Mouse (Mus musculus): ENCODE measurements at regions not wholly inside any gene's neighbourhood (a gene's known extent, or its start where the extent isn't known, plus 50 kb on each side); places are given as distances from the start of the nearest gene placed in this dataset.

GRCm38 (mm10) chr10:46905337-46905736, 1327.7 kb downstream of the Hace1 start:
- no peaks in the 10 kb centered on the region for H3K36me3 ChIP-seq (ENCODE audit: control insufficient read depth, insufficient read depth, low read length, poor library complexity, severe bottlenecking)
- no peak overlapping the region for H3K9ac ChIP-seq (ENCODE audit: insufficient read depth, low read depth, low read length, poor library complexity, severe bottlenecking)
- in situ Hi-C loops (cut with MboI; ENCODE audit: low sequenced_read_pairs in 2 of 2, unreplicated experiment in 2 of 2) = no loop called here
- H3K4me3 ChIP-seq (ENCODE audit: insufficient read depth in 1 of 2, low read depth in 1 of 2, low read length in 2 of 2, poor library complexity in 1 of 2, severe bottlenecking in 1 of 2) = no peak overlapping the region
- no peak overlapping the region for H3K27ac ChIP-seq (ENCODE audit: insufficient read depth, low read depth, low read length, poor library complexity, severe bottlenecking)
- no peak for DNase-seq (ENCODE audit: low read depth, low spot score)
- no peaks in the 10 kb centered on the region for H3K4me1 ChIP-seq (ENCODE audit: control insufficient read depth in 2 of 2, insufficient read depth in 2 of 2, low read length in 2 of 2, poor library complexity in 1 of 2)
- TF ChIP-seq ZNF384 (IDR thresholded peaks at IDR 0.05; ENCODE audit: low read depth, low read length) = no peak
- no peak for TF ChIP-seq ZC3H11A (IDR thresholded peaks at IDR 0.05; ENCODE audit: borderline replicate concordance, low read depth, low read length)
- TF ChIP-seq HCFC1 (IDR thresholded peaks at IDR 0.05; ENCODE audit: borderline replicate concordance, insufficient read depth, low read length) = no peak
- no peak for TF ChIP-seq CHD2 (IDR thresholded peaks at IDR 0.05; ENCODE audit: low read depth, low read length)
- no peak for TF ChIP-seq MAFK (IDR thresholded peaks at IDR 0.05; ENCODE audit: insufficient read depth, low read depth, low read length)
- H3K9me3 ChIP-seq (ENCODE audit: control insufficient read depth, insufficient read depth, low read depth, low read length) = no peaks in the 10 kb centered on the region

- peak overlapping the region; percentile 31; the same call in 1 of the 2 replicates for H3K27ac ChIP-seq (ENCODE audit: insufficient read depth, low read depth, low read length, poor library complexity, severe bottlenecking)
- in situ Hi-C loops (cut with MboI; ENCODE audit: low sequenced_read_pairs in 2 of 2, unreplicated experiment in 2 of 2) = no loop called here
- no peaks in the 10 kb centered on the region for H3K9me3 ChIP-seq (ENCODE audit: control insufficient read depth, insufficient read depth, low read depth, low read length)
- no peak overlapping the region for H3K9ac ChIP-seq (ENCODE audit: insufficient read depth, low read depth, low read length, poor library complexity, severe bottlenecking)
- no peaks in the 10 kb centered on the region for H3K36me3 ChIP-seq (ENCODE audit: control insufficient read depth, insufficient read depth, low read length, poor library complexity, severe bottlenecking)
- no peak overlapping the region for H3K4me3 ChIP-seq (ENCODE audit: insufficient read depth in 1 of 2, low read depth in 1 of 2, low read length in 2 of 2, poor library complexity in 1 of 2, severe bottlenecking in 1 of 2)
- no peak for TF ChIP-seq HCFC1 (IDR thresholded peaks at IDR 0.05; ENCODE audit: borderline replicate concordance, insufficient read depth, low read length)
- no peak for TF ChIP-seq ZNF384 (IDR thresholded peaks at IDR 0.05; ENCODE audit: low read depth, low read length)
- no peak for TF ChIP-seq CHD2 (IDR thresholded peaks at IDR 0.05; ENCODE audit: low read depth, low read length)
- no peak for TF ChIP-seq MAFK (IDR thresholded peaks at IDR 0.05; ENCODE audit: insufficient read depth, low read depth, low read length)
- TF ChIP-seq ZC3H11A (IDR thresholded peaks at IDR 0.05; ENCODE audit: borderline replicate concordance, low read depth, low read length) = no peak
- H3K4me1 ChIP-seq (ENCODE audit: control insufficient read depth in 2 of 2, insufficient read depth in 2 of 2, low read length in 2 of 2, poor library complexity in 1 of 2) = peaks cover 0 to 3% of the 10 kb centered on the region in 2 experiments; a peak in 1 of 4 replicates
- peak; percentile 15 for DNase-seq (ENCODE audit: low read depth, low spot score)
These were observed 1345.0 kb downstream of the Hace1 start for GRCm38 (mm10) chr10:46922527-46923200.

- no peak for DNase-seq (ENCODE audit: low read depth, low spot score)
- Histone ChIP-seq H3K36me3 (ENCODE audit: control insufficient read depth, insufficient read depth, low read length, poor library complexity, severe bottlenecking) (no peaks in the 10 kb centered on the region), H3K9me3 (ENCODE audit: control insufficient read depth, insufficient read depth, low read depth, low read length) (no peaks in the 10 kb centered on the region), H3K27ac (ENCODE audit: insufficient read depth, low read depth, low read length, poor library complexity, severe bottlenecking) (no peak overlapping the region), H3K9ac (ENCODE audit: insufficient read depth, low read depth, low read length, poor library complexity, severe bottlenecking) (no peak overlapping the region), H3K4me1 (ENCODE audit: control insufficient read depth in 2 of 2, insufficient read depth in 2 of 2, low read length in 2 of 2, poor library complexity in 1 of 2) (no peaks in the 10 kb centered on the region), H3K4me3 (ENCODE audit: insufficient read depth in 1 of 2, low read depth in 1 of 2, low read length in 2 of 2, poor library complexity in 1 of 2, severe bottlenecking in 1 of 2) (no peak overlapping the region)
- in situ Hi-C loops (cut with MboI; ENCODE audit: low sequenced_read_pairs in 2 of 2, unreplicated experiment in 2 of 2) = no loop called here
- TF ChIP-seq ZC3H11A (IDR thresholded peaks at IDR 0.05; ENCODE audit: borderline replicate concordance, low read depth, low read length) = no peak
- TF ChIP-seq ZNF384 (IDR thresholded peaks at IDR 0.05; ENCODE audit: low read depth, low read length) = no peak
- TF ChIP-seq CHD2 (IDR thresholded peaks at IDR 0.05; ENCODE audit: low read depth, low read length) = no peak
- TF ChIP-seq HCFC1 (IDR thresholded peaks at IDR 0.05; ENCODE audit: borderline replicate concordance, insufficient read depth, low read length) = no peak
- TF ChIP-seq MAFK (IDR thresholded peaks at IDR 0.05; ENCODE audit: insufficient read depth, low read depth, low read length) = no peak
These were observed 1356.7 kb downstream of the Hace1 start for GRCm38 (mm10) chr10:46934311-46934710.

GRCm38 (mm10) chr10:46936248-46936970, 1358.8 kb downstream of the Hace1 start:
- no peak overlapping the region for H3K4me3 ChIP-seq (ENCODE audit: insufficient read depth in 1 of 2, low read depth in 1 of 2, low read length in 2 of 2, poor library complexity in 1 of 2, severe bottlenecking in 1 of 2)
- no peak for DNase-seq (ENCODE audit: low read depth, low spot score)
- no peaks in the 10 kb centered on the region for H3K36me3 ChIP-seq (ENCODE audit: control insufficient read depth, insufficient read depth, low read length, poor library complexity, severe bottlenecking)
- in situ Hi-C loops (cut with MboI; ENCODE audit: low sequenced_read_pairs in 2 of 2, unreplicated experiment in 2 of 2) = no loop called here
- TF ChIP-seq ZNF384 (IDR thresholded peaks at IDR 0.05; ENCODE audit: low read depth, low read length) (no peak), MAFK (IDR thresholded peaks at IDR 0.05; ENCODE audit: insufficient read depth, low read depth, low read length) (no peak), HCFC1 (IDR thresholded peaks at IDR 0.05; ENCODE audit: borderline replicate concordance, insufficient read depth, low read length) (no peak), ZC3H11A (IDR thresholded peaks at IDR 0.05; ENCODE audit: borderline replicate concordance, low read depth, low read length) (no peak)
- no peak overlapping the region for H3K9ac ChIP-seq (ENCODE audit: insufficient read depth, low read depth, low read length, poor library complexity, severe bottlenecking)
- no peak overlapping the region for H3K27ac ChIP-seq (ENCODE audit: insufficient read depth, low read depth, low read length, poor library complexity, severe bottlenecking)
- H3K9me3 ChIP-seq (ENCODE audit: control insufficient read depth, insufficient read depth, low read depth, low read length) = no peaks in the 10 kb centered on the region
- H3K4me1 ChIP-seq (ENCODE audit: control insufficient read depth in 2 of 2, insufficient read depth in 2 of 2, low read length in 2 of 2, poor library complexity in 1 of 2) = no peaks in the 10 kb centered on the region
